Mouse (Mus musculus) C2C12 (cell line): ENCODE measurements around the gene Pitx3. TPM values are rescaled to one million over a fixed set of nuclear protein-coding genes. Genes with fewer than 3 reads are reported as not detected.
"Not testable (repeated sequence)": the region's sequence is repeated elsewhere in the genome, so short reads cannot be mapped to it uniquely, and the experiment has no call there.

Source experiments
- H3K27me3 ChIP-seq: one replicate; pipeline ENCODE4 v1.6.1; 2011; ENCODE audit not compliant: control insufficient read depth, insufficient read depth, insufficient read length
- H3K36me3 ChIP-seq: one replicate; pipeline ENCODE4 v1.6.1; 2011; ENCODE audit not compliant: control insufficient read depth, insufficient read depth
- H3K4me3 ChIP-seq: one replicate; pipeline ENCODE4 v1.5.1; 2011; ENCODE audit warnings: mild to moderate bottlenecking, control low read depth; ENCODE audit not compliant: poor library complexity, insufficient read depth, severe bottlenecking
- H3K79me2 ChIP-seq: one replicate; pipeline ENCODE4 v1.6.1; 2011; ENCODE audit not compliant: control insufficient read depth, insufficient read depth
- H3K79me3 ChIP-seq: one replicate; pipeline ENCODE4 v1.6.1; 2011; ENCODE audit warnings: low read depth, control low read depth
- H3ac ChIP-seq: one replicate; pipeline ENCODE3; 2011; ENCODE audit warnings: low read depth; ENCODE audit not compliant: control insufficient read depth, insufficient read length
- CEBPB ChIP-seq: IDR thresholded peaks from one replicate; pipeline ENCODE4 v1.6.1; 2011; ENCODE audit warnings: low read depth, mild to moderate bottlenecking, control low read depth, moderate library complexity
- CTCF ChIP-seq: IDR thresholded peaks from one replicate; pipeline ENCODE4 v1.5.1; 2011; ENCODE audit not compliant: control insufficient read depth, insufficient read depth, insufficient read length
- FOSL1 ChIP-seq: IDR thresholded peaks from one replicate; pipeline ENCODE4 v1.8.0; 2011; ENCODE audit warnings: mild to moderate bottlenecking, low read length; ENCODE audit not compliant: poor library complexity, insufficient read depth, severe bottlenecking
- MAX ChIP-seq: IDR thresholded peaks from one replicate; pipeline ENCODE4 v1.6.1; 2011; ENCODE audit warnings: mild to moderate bottlenecking, control low read depth
- MYOD1 ChIP-seq: IDR thresholded peaks from one replicate; pipeline ENCODE4 v1.6.1; 2011; ENCODE audit warnings: low read depth; ENCODE audit not compliant: control insufficient read depth, insufficient read length
- MYOG ChIP-seq: IDR thresholded peaks from one replicate; pipeline ENCODE4 v1.6.1; 2011; ENCODE audit not compliant: control insufficient read depth, insufficient read length; ENCODE audit errors: extremely low read depth
- USF1 ChIP-seq: IDR thresholded peaks from one replicate; pipeline ENCODE4 v1.6.1; 2011; ENCODE audit warnings: low read depth, mild to moderate bottlenecking, control low read depth, moderate library complexity
- polyA plus RNA-seq: library from polyadenylated mRNA; unstranded; fragments of >200 nt; fragmentation: generic; extraction: Trizol; gene quantifications from one replicate; pipeline ENCODE4 v1.2.1, GENCODE M21; 2012; ENCODE audit warnings: missing spikeins

The Pitx3 gene
- polyA plus RNA-seq, 1 experiment = 8.3 TPM

DNA sequence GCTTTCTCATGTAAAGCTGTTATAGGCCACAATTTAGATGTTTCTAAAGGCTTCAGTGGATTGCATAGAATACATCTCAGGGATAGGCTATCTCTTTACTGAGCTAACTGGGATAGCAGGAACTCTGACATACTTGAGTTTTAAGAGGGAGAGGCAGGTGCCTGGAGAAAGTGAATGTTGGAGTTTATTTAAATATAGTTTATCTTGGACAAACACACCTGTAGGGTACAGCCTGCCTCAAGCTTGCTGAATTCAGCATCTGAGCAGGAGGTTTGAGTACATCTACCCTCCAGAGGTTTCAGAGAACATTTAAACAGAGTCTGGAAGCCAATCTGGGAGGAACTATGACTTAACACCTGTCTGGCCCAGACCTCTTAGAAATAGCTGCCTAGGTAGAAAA lies 27.0 kb upstream of the Pitx3 start:
- Histone ChIP-seq H3K79me2 (peaks cover 18% of the 10 kb centered on the region), H3K27me3 (no peaks in the 10 kb centered on the region), H3K79me3 (peaks cover 4% of the 10 kb centered on the region), H3K36me3 (peaks cover 20% of the 10 kb centered on the region), H3ac (no peak overlapping the region), H3K4me3 (no peak overlapping the region)
- TF ChIP-seq MYOD1 = no peak
- no peak for TF ChIP-seq USF1
- TF ChIP-seq MYOG = no peak
- no peak for TF ChIP-seq FOSL1

DNA sequence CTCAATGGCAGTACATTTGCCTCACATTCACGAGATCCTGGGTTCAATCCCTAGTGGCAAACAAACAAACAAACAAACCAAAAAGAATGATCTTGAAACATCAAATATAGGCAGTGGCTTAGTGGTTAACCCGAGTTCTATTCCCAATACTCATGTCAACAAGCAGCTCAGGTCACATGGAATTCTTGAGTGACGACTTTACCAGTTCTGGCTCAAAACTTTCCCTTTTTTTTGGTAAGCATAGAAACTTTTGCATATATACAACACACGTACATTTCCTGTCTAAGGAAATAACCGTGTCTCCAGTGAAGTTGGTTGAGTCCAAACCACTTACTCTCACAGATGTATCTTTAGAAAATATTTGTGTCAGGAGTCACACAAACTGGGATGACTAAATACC lies 24.4 kb upstream of the Pitx3 start:
- peaks cover 4% of the 10 kb centered on the region for H3K79me3 ChIP-seq
- H3K27me3 ChIP-seq = no peaks in the 10 kb centered on the region
- TF ChIP-seq CTCF = no peak
- no peak for TF ChIP-seq CEBPB
- no peak for TF ChIP-seq MYOD1
- no peak for TF ChIP-seq FOSL1
- TF ChIP-seq MAX = no peak
- no peak for TF ChIP-seq USF1
- no peak for TF ChIP-seq MYOG
- H3ac ChIP-seq = no peak overlapping the region
- peaks cover 10% of the 10 kb centered on the region for H3K79me2 ChIP-seq
- H3K4me3 ChIP-seq = no peak overlapping the region
- peaks cover 22% of the 10 kb centered on the region for H3K36me3 ChIP-seq

DNA sequence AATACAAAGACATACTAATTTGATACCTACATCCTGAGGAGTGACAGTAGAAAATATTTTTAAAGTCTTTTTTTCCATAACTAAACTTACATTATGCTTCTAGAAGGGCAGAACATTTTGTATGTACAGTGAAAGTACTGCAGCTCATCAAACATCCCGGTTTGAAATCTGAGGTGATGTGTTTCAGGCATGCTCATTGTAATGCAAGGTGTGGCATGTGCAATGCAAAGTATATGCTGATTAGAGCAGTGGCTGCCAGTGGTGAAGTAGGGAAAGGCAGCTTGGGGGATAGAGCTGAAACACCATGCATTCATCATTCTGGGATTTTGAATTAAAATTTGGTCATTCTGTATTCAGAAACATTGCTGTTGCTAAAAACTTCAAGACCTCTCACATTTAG lies 21.8 kb upstream of the Pitx3 start:
- peaks cover 1% of the 10 kb centered on the region for H3K79me2 ChIP-seq
- H3K27me3 ChIP-seq = no peaks in the 10 kb centered on the region
- peaks cover 4% of the 10 kb centered on the region for H3K79me3 ChIP-seq
- no peak overlapping the region for H3K4me3 ChIP-seq
- peaks cover 44% of the 10 kb centered on the region for H3K36me3 ChIP-seq
- TF ChIP-seq CTCF (no peak), MYOG (no peak), MAX (no peak), CEBPB (no peak), USF1 (no peak), MYOD1 (no peak), FOSL1 (no peak)
- no peak overlapping the region for H3ac ChIP-seq

DNA sequence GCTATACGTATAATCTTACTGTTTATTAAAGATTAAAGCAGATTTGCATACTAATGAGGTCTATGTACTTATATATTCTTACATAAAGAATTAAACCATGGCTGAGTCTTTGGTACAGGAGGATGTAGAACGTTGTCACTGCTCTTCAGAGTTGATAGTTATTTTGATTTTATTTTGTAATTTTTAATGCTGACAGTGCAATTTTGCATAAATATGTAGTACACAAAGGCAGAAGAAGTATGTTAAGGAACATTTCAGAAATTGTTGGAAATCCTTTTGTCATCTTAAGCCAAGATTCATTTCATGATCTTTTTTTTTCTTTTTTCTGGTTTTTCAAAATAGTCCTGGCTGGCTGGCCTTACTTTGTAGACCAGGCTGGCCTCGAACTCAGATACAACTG lies 21.3 kb upstream of the Pitx3 start:
- Histone ChIP-seq H3K79me3 (peaks cover 4% of the 10 kb centered on the region), H3ac (no peak overlapping the region), H3K27me3 (no peaks in the 10 kb centered on the region), H3K79me2 (no peaks in the 10 kb centered on the region), H3K4me3 (no peak overlapping the region), H3K36me3 (peaks cover 49% of the 10 kb centered on the region)
- no peak for TF ChIP-seq MYOG

DNA sequence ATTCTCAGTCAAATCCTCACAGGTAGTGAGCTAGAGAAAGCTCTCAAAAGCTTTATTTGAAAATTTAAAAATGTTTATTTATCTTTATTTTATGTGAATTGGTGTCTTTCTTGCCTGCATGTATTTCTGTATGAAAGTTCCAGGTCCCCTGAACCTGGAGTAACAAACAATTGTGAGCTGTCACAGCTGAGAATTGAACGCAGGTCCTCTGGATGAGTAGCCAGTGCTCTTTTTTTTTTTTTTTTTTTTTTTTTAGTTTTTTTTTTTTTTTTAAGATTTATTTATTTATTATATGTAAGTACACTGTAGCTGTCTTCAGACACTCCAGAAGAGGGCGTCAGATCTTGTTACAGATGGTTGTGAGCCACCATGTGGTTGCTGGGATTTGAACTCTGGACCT lies 19.0 kb upstream of the Pitx3 start:
- not testable (repeated sequence) for H3K4me3 ChIP-seq, H3K79me3 ChIP-seq, H3K79me2 ChIP-seq, H3K27me3 ChIP-seq, H3ac ChIP-seq
- peaks cover 46% of the 10 kb centered on the region for H3K36me3 ChIP-seq

DNA sequence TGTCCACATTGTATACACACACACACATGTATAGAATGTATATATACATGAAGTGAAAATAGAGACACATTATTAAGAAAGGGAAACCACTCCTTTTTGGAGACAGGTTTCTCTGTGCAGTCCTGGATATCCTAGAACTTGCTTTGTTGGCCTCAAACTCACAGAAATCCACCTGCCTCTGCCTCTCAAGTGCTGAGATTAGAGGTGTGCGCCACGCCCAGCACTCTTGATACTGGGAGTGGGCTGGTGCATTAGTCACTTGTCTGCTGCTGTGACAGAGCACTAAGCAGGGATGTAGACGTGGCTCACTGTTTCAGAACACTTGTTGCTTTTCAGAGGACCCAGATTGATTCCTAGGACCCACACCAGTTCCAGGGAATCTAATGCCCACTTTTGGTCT lies 17.8 kb upstream of the Pitx3 start:
- TF ChIP-seq MYOD1 = peak; percentile 35
- TF ChIP-seq USF1 = no peak
- Histone ChIP-seq H3K79me3 (peaks cover 7% of the 10 kb centered on the region), H3K36me3 (peaks cover 35% of the 10 kb centered on the region), H3K4me3 (no peak overlapping the region), H3ac (no peak overlapping the region), H3K79me2 (peaks cover 21% of the 10 kb centered on the region), H3K27me3 (no peaks in the 10 kb centered on the region)

DNA sequence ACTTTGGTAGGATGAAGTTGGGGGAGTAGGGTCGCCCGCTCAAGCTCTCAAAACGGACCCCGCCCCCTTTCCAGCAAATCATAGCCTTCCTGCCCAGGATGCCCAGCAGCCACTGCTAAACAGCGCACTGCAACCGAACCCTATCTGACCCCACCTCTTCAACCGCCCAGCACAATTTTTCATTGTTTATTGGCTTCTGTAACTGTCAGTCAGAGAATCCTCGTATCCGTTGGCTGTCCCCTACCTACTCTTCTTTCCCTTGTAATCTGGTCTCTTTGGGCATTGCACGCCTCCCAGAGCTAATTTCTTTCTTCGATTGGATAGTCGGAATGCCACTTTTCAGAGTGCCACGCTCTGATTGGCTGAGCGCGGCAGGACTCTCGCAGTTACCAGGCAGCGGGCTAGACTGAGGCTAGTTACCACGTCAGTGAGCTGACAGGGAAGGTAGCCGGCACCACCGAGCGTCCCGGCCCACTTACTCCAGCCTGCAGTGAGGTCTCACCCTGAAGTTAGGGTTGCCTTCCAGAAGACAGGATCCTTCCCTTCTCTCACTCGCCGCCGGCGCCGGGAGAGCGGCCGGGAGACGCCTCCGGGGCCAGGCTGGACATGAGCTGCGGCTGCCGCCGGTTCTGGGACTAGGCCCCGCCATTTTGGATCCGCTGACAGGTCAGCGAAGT lies 4.1 kb upstream of the Pitx3 start, which contains the start of gene Gbf1:
Gbf1 (plus strand) TSS at position 383 of the 677 bp plus-strand sequence.
- Histone ChIP-seq H3ac (peak within 1 kb of the TSS; percentile 74), H3K79me3 (peaks cover 21% of the 10 kb centered on the region), H3K36me3 (peaks cover 8% of the 10 kb centered on the region), H3K27me3 (no peaks in the 10 kb centered on the region), H3K4me3 (peak within 1 kb of the TSS; percentile 89), H3K79me2 (peaks cover 48% of the 10 kb centered on the region)
- TF ChIP-seq FOSL1 (no peak), CEBPB (no peak), MAX (peak; percentile 28), MYOG (no peak), CTCF (no peak)
